7 mouse cellular contexts compared by ENCODE assay signal in the genomic region with DNA sequence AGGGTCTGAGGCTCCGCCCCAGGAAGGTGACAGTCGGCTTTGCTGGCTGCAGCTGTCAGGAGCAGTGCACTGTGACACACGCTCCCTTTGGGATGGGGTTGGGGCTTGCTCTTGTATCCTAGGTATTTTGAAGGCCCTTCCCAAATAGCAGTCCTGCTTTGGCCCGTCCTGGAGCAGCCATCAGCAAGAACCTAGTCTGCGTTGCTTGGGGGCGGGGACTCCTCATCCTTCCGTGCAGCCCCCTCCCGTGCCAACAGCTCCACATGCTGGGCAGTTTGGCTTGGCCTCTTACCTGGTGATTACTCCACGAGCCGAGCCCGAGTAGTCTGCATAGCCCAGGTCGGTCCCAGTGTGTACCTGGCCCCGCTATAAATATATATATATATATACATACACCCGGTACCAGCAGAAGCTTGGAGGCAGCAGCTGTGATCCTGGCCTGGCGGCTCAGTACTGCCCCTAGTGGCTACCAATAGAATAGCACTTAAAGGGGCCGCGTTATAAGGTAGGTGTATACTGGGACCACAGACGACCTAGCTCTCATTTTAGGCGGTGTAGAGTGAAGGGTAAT. TPM values are rescaled to one million over a fixed set of nuclear protein-coding genes. Genes with fewer than 3 reads are reported as not detected.
DNase-seq lines count a peak whose midpoint lies in the region; ATAC-seq lines count a peak whose summit lies in the region.

TSS of gene Ajm1 (minus strand) at position 464 of the 571 bp plus-strand sequence.

- H3K27ac ChIP-seq in forebrain, embryonic 14.5 days (ENCODE audit: low read depth, low read length), result 0 out of 2 replicates have a peak within 1 kb of the TSS, but pooled peaks have one; percentile 5
- 0 out of 2 replicates have a peak within 1 kb of the TSS, but pooled peaks have one; percentile 12 for H3K27ac ChIP-seq in hindbrain, embryonic 12.5 days

- peak; percentile 37 for ATAC-seq in cerebellum, adult (ENCODE audit: insufficient number of reproducible peaks, low FRiP score, low TSS enrichment)
- ATAC-seq in forebrain, embryonic 14.5 days, result peak; percentile 81
- ATAC-seq in hindbrain, embryonic 12.5 days (ENCODE audit: low FRiP score), result peak; percentile 55

- peak within 1 kb of the TSS; percentile 73 for H3K4me2 ChIP-seq in forebrain, embryonic 14.5 days (ENCODE audit: low read length)
- peak within 1 kb of the TSS; percentile 60 for H3K4me2 ChIP-seq in hindbrain, embryonic 12.5 days (replicated peaks)

- peaks cover 29% of the 10 kb centered on the region for H3K36me3 ChIP-seq in forebrain, embryonic 14.5 days (ENCODE audit: control insufficient read depth, insufficient read depth, low read length)
- H3K36me3 ChIP-seq in hindbrain, embryonic 12.5 days, result peaks cover 33% of the 10 kb centered on the region

- peaks cover 46% of the 10 kb centered on the region for H3K27me3 ChIP-seq in forebrain, embryonic 14.5 days (replicated peaks; ENCODE audit: control insufficient read depth, insufficient read depth, low read length)
- peaks cover 50% of the 10 kb centered on the region for H3K27me3 ChIP-seq in hindbrain, embryonic 12.5 days

- DNase-seq in MN1 (ENCODE audit: low spot score), result peak; percentile 78
- DNase-seq in forebrain, embryonic 14.5 days (ENCODE audit: low spot score), result peak; percentile 84
- peak; percentile 74 to 77 for DNase-seq in left cerebral cortex, adult 18-20 months (ENCODE audit: low spot score in 2 of 2)
- DNase-seq in lung, postnatal 36 days, result peak; percentile 64
- DNase-seq in right cerebral cortex, adult 18-20 months, result peak; percentile 88

- H3K9me3 ChIP-seq in forebrain, embryonic 14.5 days (replicated peaks; ENCODE audit: control insufficient read depth, low read length), result no peaks in the 10 kb centered on the region
- H3K9me3 ChIP-seq in hindbrain, embryonic 12.5 days (replicated peaks), result no peaks in the 10 kb centered on the region

- 4% methylated on average over 19 of the region's 19 CpGs for WGBS in forebrain, embryonic 14.5 days
- WGBS in hindbrain, embryonic 12.5 days, result 5% methylated on average over 19 of the region's 19 CpGs

- H3K4me1 ChIP-seq in forebrain, embryonic 14.5 days (ENCODE audit: control insufficient read depth, insufficient read depth, low read length), result peaks cover 9% of the 10 kb centered on the region; the same call in 1 of the 2 replicates
- H3K4me1 ChIP-seq in hindbrain, embryonic 12.5 days, result peaks cover 60% of the 10 kb centered on the region

- peak within 1 kb of the TSS; percentile 58 for H3K9ac ChIP-seq in forebrain, embryonic 14.5 days (ENCODE audit: low read length)
- peak within 1 kb of the TSS; percentile 41 for H3K9ac ChIP-seq in hindbrain, embryonic 12.5 days

- H3K4me3 ChIP-seq in forebrain, embryonic 14.5 days (ENCODE audit: low read depth, low read length), result peak within 1 kb of the TSS; percentile 36
- H3K4me3 ChIP-seq in hindbrain, embryonic 12.5 days, result peak within 1 kb of the TSS; percentile 37

RNA-seq across cellular contexts. Expression of gene Ajm1, which starts in this region (rescaled TPM):
- polyA plus RNA-seq in forebrain, embryonic 14.5 days (2014; fragmentation: Nextera tagmentation; extraction: Ambion mirVana), result 2.2 and 4.2 TPM in 2 replicates
- 2.4 and 3.1 TPM in 2 replicates for polyA plus RNA-seq in hindbrain, embryonic 12.5 days (2016; fragmentation: Nextera tagmentation; extraction: Ambion mirVana)
- 10 to 100 TPM; 85.6 to 86.3 TPM for total RNA-seq in left cerebral cortex, adult 18-20 months (2021)

Comparison
In these comparisons a context has a peak if more than half of its experiments do, and no peak if none do; other contexts are left out.
1. Peak in every context shown above with its lines: DNase-seq, ATAC-seq, H3K4me3 ChIP-seq and H3K27ac ChIP-seq.